Mouse (Mus musculus) small intestine, adult 2 months (tissue): ENCODE data around the gene Sirt4.

Experiments used
- CTCF ChIP-seq: fragments of 200-500 bp; IDR thresholded peaks from 2 replicates; pipeline ENCODE4 v1.5.1; 2012; ENCODE audit warnings: low read depth, mild to moderate bottlenecking, control low read depth, inconsistent platforms, low read length, moderate library complexity, mixed read lengths; ENCODE audit not compliant: insufficient replicate concordance, insufficient read length; ENCODE audit errors: extremely low read depth
- POLR2A ChIP-seq: fragments of 200-500 bp; IDR thresholded peaks from 2 replicates; pipeline ENCODE4 v1.6.1; 2012; ENCODE audit warnings: low read depth, mild to moderate bottlenecking, control low read depth, inconsistent platforms, low read length, moderate library complexity

- TF ChIP-seq CTCF (no peak), POLR2A (no peak)
These were observed 45.4 kb upstream of the Sirt4 start for GRCm38 (mm10) chr5:115529742-115530446.
